Mouse (Mus musculus): ENCODE measurements at regions not wholly inside any gene's neighbourhood (a gene's known extent, or its start where the extent isn't known, plus 50 kb on each side); places are given as distances from the start of the nearest gene placed in this dataset.

GRCm38 (mm10) chr13:83987746-83988423 lies 234.2 kb upstream of the Tmem161b start:
- no peak for DNase-seq (ENCODE audit: low read depth, low spot score)
- Histone ChIP-seq H3K27me3 (ENCODE audit: control insufficient read depth in 1 of 2, insufficient read depth in 2 of 2, low read length in 2 of 2) (no peaks in the 10 kb centered on the region; a peak in 1 of 4 replicates), H3K4me3 (ENCODE audit: control insufficient read depth in 1 of 2, insufficient read depth in 1 of 2, low read depth in 2 of 2, low read length in 2 of 2) (no peak overlapping the region), H3K27ac (ENCODE audit: control insufficient read depth, low read depth, low read length) (no peak overlapping the region), H3K9ac (ENCODE audit: control insufficient read depth, low read depth, low read length, poor library complexity, severe bottlenecking) (no peak overlapping the region), H3K79me2 (ENCODE audit: control insufficient read depth, insufficient read depth, low read length, poor library complexity) (no peaks in the 10 kb centered on the region), H3K9me3 (replicated peaks; ENCODE audit: insufficient read depth, low read length) (no peaks in the 10 kb centered on the region), H3K36me3 (ENCODE audit: control insufficient read depth in 1 of 2, insufficient read depth in 2 of 2, low read length in 2 of 2) (no peaks in the 10 kb centered on the region), H3K4me1 (ENCODE audit: control insufficient read depth in 1 of 2, insufficient read depth in 2 of 2, low read length in 2 of 2) (no peaks in the 10 kb centered on the region)
- TF ChIP-seq ZC3H11A (IDR thresholded peaks at IDR 0.05; ENCODE audit: low read depth, low read length), result no peak
- TF ChIP-seq CTCF (IDR thresholded peaks at IDR 0.05 in 2 of 3, conservative IDR thresholded peaks at IDR 0.05 in 1 of 3; ENCODE audit: control insufficient read depth in 1 of 3, insufficient read depth in 1 of 3, low read depth in 2 of 3, low read length in 3 of 3, poor library complexity in 1 of 3, severe bottlenecking in 1 of 3), result no peak
- TF ChIP-seq HCFC1 (IDR thresholded peaks at IDR 0.05; ENCODE audit: low read depth, low read length), result no peak
- TF ChIP-seq GABPA (IDR thresholded peaks at IDR 0.05; ENCODE audit: low read depth, low read length), result no peak
- TF ChIP-seq RAD21 (IDR thresholded peaks at IDR 0.05; ENCODE audit: low read depth, low read length), result no peak
- no peak for TF ChIP-seq POLR2AphosphoS2 (IDR thresholded peaks at IDR 0.05; ENCODE audit: low read length)
- TF ChIP-seq POLR2A (IDR thresholded peaks at IDR 0.05; ENCODE audit: control insufficient read depth in 1 of 2, insufficient read depth in 1 of 2, low read depth in 1 of 2, low read length in 2 of 2, poor library complexity in 1 of 2), result no peak
- TF ChIP-seq SIN3A (IDR thresholded peaks at IDR 0.05; ENCODE audit: low read length), result no peak
- TF ChIP-seq KAT2A (conservative IDR thresholded peaks at IDR 0.05; ENCODE audit: low read depth, low read length), result no peak
- no peak for TF ChIP-seq ELF1 (IDR thresholded peaks at IDR 0.05; ENCODE audit: low read depth, low read length)
- TF ChIP-seq TBP (IDR thresholded peaks at IDR 0.05; ENCODE audit: low read depth, low read length), result no peak
- TF ChIP-seq JUND (IDR thresholded peaks at IDR 0.05; ENCODE audit: low read depth, low read length), result no peak
- no peak for TF ChIP-seq POLR2AphosphoS5 (IDR thresholded peaks at IDR 0.05; ENCODE audit: borderline replicate concordance, low read depth, low read length)
- no peak for TF ChIP-seq CHD1 (IDR thresholded peaks at IDR 0.05; ENCODE audit: low read depth, low read length)
- no peak for TF ChIP-seq MAZ (IDR thresholded peaks at IDR 0.05; ENCODE audit: low read depth, low read length)

GRCm38 (mm10) chr13:83988517-83988916 lies 233.6 kb upstream of the Tmem161b start:
- Histone ChIP-seq H3K4me1 (ENCODE audit: control insufficient read depth in 1 of 2, insufficient read depth in 2 of 2, low read length in 2 of 2) (no peaks in the 10 kb centered on the region), H3K27me3 (ENCODE audit: control insufficient read depth in 1 of 2, insufficient read depth in 2 of 2, low read length in 2 of 2) (no peaks in the 10 kb centered on the region; a peak in 1 of 4 replicates), H3K4me3 (ENCODE audit: control insufficient read depth in 1 of 2, insufficient read depth in 1 of 2, low read depth in 2 of 2, low read length in 2 of 2) (no peak overlapping the region), H3K9ac (ENCODE audit: control insufficient read depth, low read depth, low read length, poor library complexity, severe bottlenecking) (no peak overlapping the region), H3K9me3 (replicated peaks; ENCODE audit: insufficient read depth, low read length) (no peaks in the 10 kb centered on the region), H3K36me3 (ENCODE audit: control insufficient read depth in 1 of 2, insufficient read depth in 2 of 2, low read length in 2 of 2) (no peaks in the 10 kb centered on the region), H3K27ac (ENCODE audit: control insufficient read depth, low read depth, low read length) (no peak overlapping the region), H3K79me2 (ENCODE audit: control insufficient read depth, insufficient read depth, low read length, poor library complexity) (no peaks in the 10 kb centered on the region)
- DNase-seq (ENCODE audit: low read depth, low spot score), result no peak
- TF ChIP-seq JUND (IDR thresholded peaks at IDR 0.05; ENCODE audit: low read depth, low read length) (no peak), E2F4 (IDR thresholded peaks at IDR 0.05; ENCODE audit: borderline replicate concordance, low read depth, low read length) (no peak), BHLHE40 (IDR thresholded peaks at IDR 0.05; ENCODE audit: borderline replicate concordance, low read depth, low read length) (no peak), GATA1 (IDR thresholded peaks at IDR 0.05; ENCODE audit: low read depth, low read length) (no peak), MYC (IDR thresholded peaks at IDR 0.05; ENCODE audit: low read depth, low read length) (no peak), TBP (IDR thresholded peaks at IDR 0.05; ENCODE audit: low read depth, low read length) (no peak), ZMIZ1 (IDR thresholded peaks at IDR 0.05; ENCODE audit: low read depth, low read length) (no peak), MAFK (IDR thresholded peaks at IDR 0.05; ENCODE audit: borderline replicate concordance, low read depth, low read length) (no peak), HCFC1 (IDR thresholded peaks at IDR 0.05; ENCODE audit: low read depth, low read length) (no peak), UBTF (IDR thresholded peaks at IDR 0.05; ENCODE audit: borderline replicate concordance, insufficient read depth, low read depth, low read length) (no peak), TCF12 (IDR thresholded peaks at IDR 0.05; ENCODE audit: low read depth, low read length) (no peak)
